Mouse (Mus musculus): ENCODE results near the gene Gm8251.

DNA sequence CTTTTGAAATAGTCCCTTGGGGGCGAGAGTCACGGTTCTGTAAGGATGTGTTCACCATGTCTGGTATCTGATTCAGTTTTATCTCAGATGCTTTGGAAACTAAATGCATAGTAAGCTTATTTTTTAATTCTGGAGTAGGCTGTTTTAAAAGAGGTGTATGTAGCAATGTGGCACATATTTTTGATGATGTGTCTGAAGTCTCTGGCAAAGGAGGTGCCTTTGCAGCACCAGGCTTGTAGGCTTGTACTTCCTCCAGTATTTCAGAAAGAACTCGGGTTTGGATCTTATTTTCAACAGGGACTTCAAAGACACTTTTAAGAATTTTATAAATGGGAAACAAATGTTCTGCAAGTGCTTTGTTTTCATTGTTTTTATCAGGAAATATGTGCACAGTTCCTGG lies 3.9 kb downstream of the Gm8251 start:
- no peak for TF ChIP-seq CHD2 (IDR thresholded peaks at IDR 0.05; ENCODE audit: low read depth, low read length)
- no peak for TF ChIP-seq MAFK (IDR thresholded peaks at IDR 0.05; ENCODE audit: insufficient read depth, low read depth, low read length)
- TF ChIP-seq ZC3H11A (IDR thresholded peaks at IDR 0.05; ENCODE audit: borderline replicate concordance, low read depth, low read length), result no peak
- TF ChIP-seq HCFC1 (IDR thresholded peaks at IDR 0.05; ENCODE audit: borderline replicate concordance, insufficient read depth, low read length), result no peak

Measured in ES-E14 (cell line).